Mouse (Mus musculus) embryo, embryonic 10.5 days (tissue): Measurements from ENCODE around the gene Rab7b.

Experiments
- DNase-seq: peaks from one replicate; pipeline ENCODE4 v3.0.0-alpha.2; 2015; ENCODE audit warnings: low spot score

Rab7b gene

DNA sequence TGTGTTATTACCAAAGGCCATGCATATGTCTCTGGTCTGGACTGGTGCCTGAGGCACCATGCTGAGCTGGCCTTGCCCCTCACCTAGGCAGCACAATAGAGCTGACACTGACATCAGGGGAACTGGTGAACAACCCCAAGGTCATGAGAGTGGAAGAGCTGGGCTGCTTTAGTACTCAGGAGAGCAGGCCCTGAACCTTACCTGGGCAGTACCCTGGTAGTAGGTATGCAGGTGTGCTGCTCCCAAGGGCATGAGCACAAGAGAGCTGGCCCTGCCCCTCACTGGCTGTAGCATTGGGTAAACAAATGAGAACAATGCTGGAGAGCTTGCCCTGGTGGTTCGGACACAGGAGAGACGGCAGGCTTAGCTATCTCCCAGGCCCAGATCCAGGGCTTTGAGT is 6.8 kb downstream of the Rab7b start:
- DNase-seq: no peak

- no peak for DNase-seq
These were observed 7.8 kb downstream of the Rab7b start for GRCm38 (mm10) chr1:131696325-131696724.

GRCm38 (mm10) chr1:131698770-131699169 is 10.3 kb downstream of the Rab7b start:
- no peak for DNase-seq

DNA sequence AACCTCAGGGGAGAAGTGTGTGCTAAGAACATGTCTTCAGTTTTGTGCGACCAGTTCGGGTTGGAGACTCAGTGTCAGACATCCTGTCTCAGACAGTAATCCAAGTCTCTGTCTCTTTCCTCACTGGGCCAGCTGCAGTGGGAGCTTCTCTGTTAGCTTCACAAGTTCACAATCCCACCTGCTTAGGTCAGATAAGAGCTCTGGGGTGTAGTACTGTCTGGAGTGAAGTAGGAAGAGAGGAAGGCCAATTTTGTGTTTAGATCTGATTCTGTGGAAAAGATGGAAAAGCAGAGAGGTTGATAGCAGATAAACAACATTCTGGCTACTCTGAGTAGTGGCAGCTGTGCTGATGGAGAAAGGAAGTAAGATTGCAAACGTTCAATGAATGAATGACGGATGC is 11.1 kb downstream of the Rab7b start:
- no peak for DNase-seq

GRCm38 (mm10) chr1:131700447-131700846 is 12.0 kb downstream of the Rab7b start:
- no peak for DNase-seq

DNA sequence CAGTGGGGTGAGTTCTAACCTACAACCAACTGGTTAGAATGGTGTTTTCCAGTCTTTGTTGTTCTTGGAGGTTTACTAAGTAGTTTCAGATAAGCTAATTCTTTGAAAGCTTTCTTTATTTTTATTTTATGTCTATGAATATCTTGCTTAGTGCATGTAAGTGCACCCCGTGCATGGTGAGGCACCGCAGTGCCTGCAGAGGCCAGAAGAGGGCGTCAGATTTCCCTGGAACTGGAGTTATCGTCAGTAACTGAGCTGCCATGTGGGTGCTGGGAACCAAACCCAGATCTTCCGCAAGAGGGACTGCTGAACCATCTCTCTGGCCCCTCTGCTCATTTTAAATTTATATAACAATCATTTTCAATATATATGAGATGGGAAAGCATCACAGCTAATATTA is 12.9 kb downstream of the Rab7b start:
- no peak for DNase-seq

DNA sequence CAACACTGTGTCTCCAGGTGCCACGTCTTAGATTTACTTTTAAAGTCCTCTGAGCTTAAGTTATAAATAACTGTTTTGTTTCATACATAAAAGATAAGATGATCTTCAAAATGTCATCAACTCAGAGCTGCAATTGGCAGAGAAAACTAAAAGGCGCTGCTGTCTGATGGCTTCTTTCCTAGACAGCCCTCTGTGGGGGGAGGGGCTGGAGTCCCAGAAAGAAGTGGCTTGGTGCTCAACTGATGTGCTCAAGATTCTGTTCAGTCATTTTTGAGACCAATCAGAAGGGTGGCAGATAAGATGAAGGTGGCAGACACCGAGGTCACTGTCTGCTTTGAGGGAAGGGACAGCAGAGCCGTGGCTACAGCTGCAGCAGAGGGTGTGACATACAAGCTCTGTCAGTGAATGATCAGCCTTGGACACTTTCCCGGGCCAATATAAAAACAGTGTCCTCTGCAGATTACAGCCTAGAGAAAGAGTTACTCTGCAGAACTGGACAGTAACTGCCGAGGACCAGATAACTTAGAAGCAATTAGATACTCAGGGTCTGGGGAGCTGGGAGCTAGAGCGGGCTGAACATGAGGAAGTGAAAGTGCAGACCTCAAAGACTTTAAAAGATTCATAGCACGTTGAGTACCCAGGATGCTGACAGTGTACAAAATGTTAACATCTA is 13.7 kb downstream of the Rab7b start:
- DNase-seq: no peak

DNA sequence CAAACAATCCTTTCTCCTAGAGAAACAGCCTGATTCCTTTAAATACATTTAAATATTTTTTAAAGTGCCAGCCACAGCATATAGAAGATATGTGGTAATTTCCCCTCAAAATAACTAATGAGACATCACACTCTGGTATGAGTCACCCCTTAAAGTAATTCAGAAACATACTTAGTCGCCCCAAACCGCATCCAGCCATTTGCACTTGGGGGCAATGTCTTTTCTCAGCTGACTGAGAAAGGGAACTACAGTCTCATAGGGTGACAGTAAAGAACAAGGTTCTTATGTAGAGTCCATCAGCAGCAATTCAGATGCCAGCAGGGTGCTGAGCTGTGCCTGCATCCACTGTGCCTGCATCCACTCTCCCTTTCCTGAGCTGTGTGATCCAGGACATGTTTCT is 15.0 kb downstream of the Rab7b start:
- DNase-seq: no peak

GRCm38 (mm10) chr1:131708338-131708737 is 19.8 kb downstream of the Rab7b start:
- peak; percentile 74 for DNase-seq

- no peak for DNase-seq
These were observed 23.0 kb downstream of the Rab7b start for GRCm38 (mm10) chr1:131711518-131711917.

DNA sequence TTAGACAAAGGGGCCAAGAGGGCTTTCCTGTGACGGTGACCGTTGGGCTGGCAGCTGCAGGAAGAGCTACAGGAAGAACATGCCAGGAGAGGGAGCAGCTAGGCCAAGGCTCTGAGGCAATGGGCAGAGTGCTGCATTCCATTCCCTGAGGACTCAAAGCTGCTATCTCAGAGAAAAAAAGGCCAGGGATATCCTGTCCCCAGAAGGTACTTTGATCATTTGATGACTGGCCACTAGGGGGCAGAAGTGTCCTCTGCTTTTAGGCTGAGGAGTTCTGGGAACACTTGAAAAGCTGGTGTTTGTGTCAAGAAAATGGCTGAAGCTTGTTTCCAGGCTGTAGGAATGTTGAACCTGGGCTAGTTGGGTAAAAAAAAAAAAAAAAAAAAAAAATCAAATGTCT is 23.9 kb downstream of the Rab7b start:
- peak; percentile 95 for DNase-seq

DNA sequence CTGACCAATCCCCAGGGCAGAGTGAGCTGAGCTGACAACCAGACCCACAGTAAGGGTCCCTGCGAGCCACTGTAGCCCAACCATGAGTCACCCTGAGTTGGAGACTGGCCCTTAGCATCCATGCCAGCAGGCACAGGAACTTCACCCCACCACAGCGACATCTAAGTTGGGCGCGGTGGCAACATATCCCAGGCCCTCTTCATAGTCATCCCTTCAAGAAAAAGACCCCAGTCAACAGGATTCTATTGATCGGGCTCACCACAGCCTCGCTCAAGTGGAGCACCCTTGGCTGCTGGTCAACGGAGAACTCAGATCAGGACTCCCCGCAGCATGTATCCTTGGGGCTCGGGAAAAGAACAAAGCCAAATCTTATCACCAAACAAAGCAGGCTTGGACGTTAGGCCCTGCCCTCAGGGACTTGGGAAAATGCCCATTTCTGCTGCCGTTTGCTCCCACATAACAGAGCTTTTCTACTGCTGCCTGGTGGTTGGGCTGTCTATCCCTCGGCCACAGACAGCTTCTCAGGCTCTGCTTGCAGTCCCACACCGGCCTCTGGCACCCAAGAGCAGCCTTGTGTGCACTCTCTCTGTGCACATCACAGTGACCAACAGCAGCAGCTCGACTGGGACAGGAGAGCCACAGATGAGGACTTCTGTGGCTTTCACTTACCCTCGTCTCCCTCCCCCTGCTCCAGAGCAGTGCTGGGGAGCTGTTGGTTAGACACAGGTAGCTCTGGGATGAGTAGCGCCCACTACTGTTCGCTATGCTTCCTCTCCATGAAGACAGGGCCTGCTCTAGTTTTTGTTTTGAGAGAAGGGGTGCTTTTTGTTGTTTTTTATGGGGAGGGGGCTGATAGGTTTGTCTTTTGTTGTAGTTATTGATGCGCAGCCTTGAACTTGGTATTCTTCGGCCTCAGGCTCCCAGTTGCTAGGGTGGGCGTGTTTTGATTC is 26.2 kb downstream of the Rab7b start:
- no peak for DNase-seq

DNA sequence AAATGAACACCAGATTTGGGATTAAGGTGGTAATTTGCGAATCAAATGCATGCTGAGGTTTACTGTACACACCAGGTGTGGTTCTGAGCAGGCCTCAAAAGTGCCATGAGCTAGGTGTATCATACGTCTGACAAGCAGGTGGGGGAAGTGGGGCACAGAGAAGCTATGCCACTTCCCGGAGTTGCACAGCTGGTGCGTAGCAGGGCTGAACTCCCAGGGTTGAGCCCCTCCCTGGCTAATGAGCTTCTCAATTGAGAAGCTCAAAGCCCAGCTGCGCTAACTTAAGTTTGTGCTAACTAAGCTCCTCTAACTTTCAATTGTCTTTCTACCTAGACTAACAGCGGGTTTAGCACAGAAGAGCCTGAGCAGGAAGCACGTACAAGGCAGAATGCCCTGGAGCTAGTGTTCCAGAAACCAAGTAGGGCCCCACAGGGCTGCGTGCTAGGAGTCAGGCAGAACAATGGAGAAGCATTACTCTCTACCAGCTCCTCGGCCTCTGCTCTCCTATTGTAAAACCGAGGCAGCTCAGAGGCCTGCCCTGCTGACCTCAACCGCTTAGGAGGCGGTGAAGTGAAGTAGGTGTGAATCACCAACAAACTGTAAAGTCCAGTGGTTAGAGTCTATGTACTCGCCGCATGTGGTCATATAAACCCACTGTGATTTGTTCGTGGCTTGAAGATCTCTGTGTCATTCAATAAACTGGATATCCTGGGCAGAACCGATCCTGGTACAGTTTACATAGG is 30.6 kb downstream of the Rab7b start:
- DNase-seq: peak; percentile 33

DNA sequence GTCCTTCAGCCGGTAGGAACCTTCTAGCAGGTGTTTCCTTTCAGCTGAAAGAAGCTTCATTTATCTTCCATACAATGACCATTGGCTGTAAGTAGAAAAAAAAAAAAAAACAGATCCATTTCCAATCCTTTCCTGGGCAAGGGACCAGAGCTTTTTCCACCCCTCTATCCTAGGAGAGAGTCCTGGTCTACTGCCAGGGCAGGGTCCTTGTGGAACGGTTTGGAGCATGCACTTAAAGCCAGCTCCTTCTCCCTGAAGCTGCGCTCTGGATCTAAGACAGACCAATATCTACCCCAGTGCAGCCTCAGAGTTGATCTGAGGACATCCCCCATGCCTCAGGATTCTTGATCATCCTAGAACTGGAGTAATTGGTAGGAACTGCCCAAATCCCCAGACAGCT is 33.5 kb downstream of the Rab7b start:
- DNase-seq: no peak

- DNase-seq: no peak
These were observed 35.1 kb downstream of the Rab7b start for GRCm38 (mm10) chr1:131723549-131723948.

- DNase-seq: no peak
These were observed 38.1 kb downstream of the Rab7b start for GRCm38 (mm10) chr1:131726586-131726985.

DNA sequence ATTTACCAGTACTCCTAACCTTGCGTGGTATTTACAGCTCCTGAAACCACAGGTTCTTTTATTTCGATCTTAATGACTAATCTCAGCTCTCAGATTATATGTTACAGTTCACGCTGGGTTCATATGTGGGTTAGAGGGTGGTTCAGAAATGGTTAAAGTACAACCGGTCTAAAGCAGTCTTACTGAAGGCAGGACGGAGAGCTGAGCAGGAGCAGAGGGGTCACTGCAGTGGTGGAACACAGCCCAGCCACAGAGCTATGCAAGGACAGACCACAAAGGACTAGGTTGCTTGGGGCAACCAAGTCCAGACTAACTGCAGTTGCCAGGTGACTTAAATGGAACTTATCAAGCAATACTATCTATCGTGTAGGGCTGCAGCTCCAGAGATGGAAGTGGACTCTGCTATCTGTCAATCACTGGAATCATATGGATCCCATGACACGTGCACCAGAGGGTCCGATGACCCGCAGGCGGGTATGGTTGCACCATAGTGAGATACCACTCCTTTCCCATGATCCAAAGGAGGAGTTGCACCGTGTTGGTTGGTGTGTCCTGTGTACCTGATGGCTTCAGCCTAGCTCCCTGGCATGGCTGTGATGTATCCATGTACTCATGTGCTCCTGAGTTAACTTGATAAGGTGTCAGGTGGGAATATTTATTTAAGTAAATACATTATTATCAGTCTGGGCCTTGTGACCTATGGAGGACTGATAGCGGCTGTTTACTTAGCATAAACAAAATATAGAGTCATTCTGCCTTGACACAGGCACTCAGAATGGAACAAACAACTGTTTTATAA is 42.3 kb downstream of the Rab7b start:
- no peak for DNase-seq

DNA sequence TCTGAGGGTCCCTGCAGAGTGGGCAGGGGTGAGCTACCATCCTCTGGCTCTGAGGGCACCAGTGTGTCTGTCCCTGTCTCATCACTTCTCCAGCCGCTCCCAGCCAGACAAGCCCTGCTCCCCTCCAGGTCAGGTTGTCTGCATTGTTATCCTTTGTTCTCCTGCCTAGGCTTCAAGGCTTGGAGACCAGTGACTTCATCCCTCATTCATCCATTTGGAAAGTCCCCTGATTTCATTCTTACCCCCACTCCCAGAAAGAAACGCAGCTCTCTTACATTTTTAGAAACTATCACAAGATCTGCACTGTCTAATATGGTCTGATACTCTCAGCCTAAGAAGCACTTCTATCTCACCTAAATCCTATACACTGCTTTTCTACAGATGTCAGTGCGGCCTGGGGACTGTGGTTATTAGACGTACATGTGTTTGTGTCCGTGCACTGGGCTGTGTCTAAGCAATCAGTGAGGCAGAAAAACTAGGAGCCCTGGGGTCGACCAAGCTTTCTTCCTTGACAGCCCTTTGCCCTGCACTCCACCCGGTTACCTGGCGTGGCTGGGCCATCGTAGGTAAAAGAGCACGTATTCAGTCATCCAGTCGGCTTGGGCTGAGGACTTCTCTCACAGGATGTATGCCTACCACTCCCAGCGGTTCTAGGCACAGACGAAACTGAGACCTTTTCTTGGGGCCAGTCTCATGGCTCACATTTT is 45.1 kb downstream of the Rab7b start:
- no peak for DNase-seq

DNA sequence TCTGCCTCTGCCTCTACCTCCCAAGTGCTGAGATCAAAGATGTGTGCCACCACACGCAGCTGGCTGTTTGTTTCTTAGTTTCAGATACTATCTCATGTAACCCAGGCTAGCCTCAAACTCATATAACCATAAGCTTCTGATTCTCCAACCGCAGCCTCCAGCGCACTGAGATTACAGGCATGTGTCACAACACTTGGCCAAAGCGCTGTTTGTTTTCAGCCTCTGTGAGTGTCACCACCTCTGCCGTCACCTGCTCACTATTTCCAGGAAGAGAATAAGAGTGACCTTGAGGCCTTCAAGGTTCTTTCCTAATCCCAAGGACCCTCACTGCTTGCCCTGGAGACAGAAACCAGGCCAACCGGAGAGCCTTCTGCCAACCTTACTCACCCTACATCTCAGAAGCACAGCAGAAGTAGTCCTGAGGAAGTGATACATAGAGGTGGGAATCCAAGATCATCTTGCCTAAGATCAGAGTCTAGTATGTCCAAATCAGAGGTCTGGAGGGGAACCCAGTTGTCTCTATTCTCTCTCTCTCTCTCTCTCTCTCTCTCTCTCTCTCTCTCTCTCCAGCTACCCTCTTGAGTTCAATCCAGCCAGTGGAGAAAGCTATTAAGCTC is 46.3 kb downstream of the Rab7b start:
- DNase-seq: no peak

DNA sequence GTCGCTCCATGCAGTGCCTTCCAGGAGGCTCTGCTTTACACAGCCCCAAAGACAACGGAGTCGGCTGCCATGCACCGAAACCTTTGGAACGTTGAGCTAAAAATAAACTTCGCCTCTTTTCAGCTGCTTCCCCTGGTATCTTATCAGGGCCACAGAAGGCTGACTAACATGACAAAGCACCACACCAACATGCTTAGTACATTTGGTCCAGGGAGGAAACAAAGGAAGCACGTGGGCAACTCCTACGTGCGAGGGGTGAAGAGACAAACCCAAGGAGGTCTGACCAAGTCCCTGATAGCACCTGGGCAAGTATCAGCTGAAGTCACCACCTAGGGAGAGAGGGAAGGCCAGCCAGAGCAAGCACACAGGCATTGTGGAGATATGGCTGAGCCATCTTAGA is 48.0 kb downstream of the Rab7b start:
- no peak for DNase-seq

GRCm38 (mm10) chr1:131737269-131737668 is 48.8 kb downstream of the Rab7b start:
- no peak for DNase-seq
